Mouse (Mus musculus): Measurements from ENCODE around the gene Gatad2a. TPM values are rescaled to one million over a fixed set of nuclear protein-coding genes. Genes with fewer than 3 reads are reported as not detected.
"Not testable (repeated sequence)": the region's sequence is repeated elsewhere in the genome, so short reads cannot be mapped to it uniquely, and the experiment has no call there.

The Gatad2a gene
- total RNA-seq (2014; fragmentation: Nextera tagmentation) (51.7 and 69.2 TPM in 2 replicates), total RNA-seq (2017) (47.5 and 58.2 TPM in 2 replicates)

GRCm38 (mm10) chr8:69995776-69996588 lies at the start of gene Gatad2a:
TSS of gene Gatad2a (minus strand) at chr8:69996384.
- ATAC-seq (replicated peaks; ENCODE audit: poor library complexity, severe bottlenecking), result peak; percentile 86

GRCm38 (mm10) chr8:70043996-70044395 lies 47.8 kb upstream of the Gatad2a start:
- ATAC-seq (replicated peaks; ENCODE audit: poor library complexity, severe bottlenecking), result no peak

- peak; percentile 91 for ATAC-seq (replicated peaks; ENCODE audit: poor library complexity, severe bottlenecking)
Observed at GRCm38 (mm10) chr8:70042583-70043455, 46.6 kb upstream of the Gatad2a start, which contains the start of the genes Mau2 and Sugp1. TSS of gene Mau2 (minus strand) at chr8:70042734. TSS of gene Sugp1 (plus strand) at chr8:70042813.

- ATAC-seq (replicated peaks; ENCODE audit: poor library complexity, severe bottlenecking), result no peak
Observed at GRCm38 (mm10) chr8:70041885-70042546, 45.8 kb upstream of the Gatad2a start.

- no peak for ATAC-seq (replicated peaks; ENCODE audit: poor library complexity, severe bottlenecking)
Observed at GRCm38 (mm10) chr8:70037994-70038393, 41.8 kb upstream of the Gatad2a start.

GRCm38 (mm10) chr8:70030255-70030654 lies 34.1 kb upstream of the Gatad2a start:
- ATAC-seq (replicated peaks; ENCODE audit: poor library complexity, severe bottlenecking), result no peak

GRCm38 (mm10) chr8:70026151-70026550 lies 30.0 kb upstream of the Gatad2a start:
- no peak for ATAC-seq (replicated peaks; ENCODE audit: poor library complexity, severe bottlenecking)

GRCm38 (mm10) chr8:70023596-70023995 lies 27.4 kb upstream of the Gatad2a start:
- no peak for ATAC-seq (replicated peaks; ENCODE audit: poor library complexity, severe bottlenecking)

GRCm38 (mm10) chr8:70015017-70015416 lies 18.8 kb upstream of the Gatad2a start:
- no peak for ATAC-seq (replicated peaks; ENCODE audit: poor library complexity, severe bottlenecking)

- ATAC-seq (replicated peaks; ENCODE audit: poor library complexity, severe bottlenecking), result peak; percentile 63
Observed at GRCm38 (mm10) chr8:70012763-70013162, 16.6 kb upstream of the Gatad2a start.

GRCm38 (mm10) chr8:70012350-70012749 lies 16.2 kb upstream of the Gatad2a start:
- ATAC-seq (replicated peaks; ENCODE audit: poor library complexity, severe bottlenecking), result no peak

- ATAC-seq (replicated peaks; ENCODE audit: poor library complexity, severe bottlenecking), result not testable (repeated sequence)
Observed at GRCm38 (mm10) chr8:70010796-70011195, 14.6 kb upstream of the Gatad2a start.

GRCm38 (mm10) chr8:70005178-70005577 lies 9.0 kb upstream of the Gatad2a start:
- no peak for ATAC-seq (replicated peaks; ENCODE audit: poor library complexity, severe bottlenecking)

GRCm38 (mm10) chr8:70004345-70004744 lies 8.2 kb upstream of the Gatad2a start:
- no peak for ATAC-seq (replicated peaks; ENCODE audit: poor library complexity, severe bottlenecking)

GRCm38 (mm10) chr8:70003204-70003657 lies 7.0 kb upstream of the Gatad2a start:
- peak; percentile 25 for ATAC-seq (replicated peaks; ENCODE audit: poor library complexity, severe bottlenecking)

- ATAC-seq (replicated peaks; ENCODE audit: poor library complexity, severe bottlenecking), result not testable (repeated sequence)
Observed at GRCm38 (mm10) chr8:70001892-70002191, 5.7 kb upstream of the Gatad2a start.

GRCm38 (mm10) chr8:70001176-70001891 lies 5.2 kb upstream of the Gatad2a start:
- peak; percentile 88 for ATAC-seq (replicated peaks; ENCODE audit: poor library complexity, severe bottlenecking)

GRCm38 (mm10) chr8:70000226-70000625 lies 4.0 kb upstream of the Gatad2a start:
- no peak for ATAC-seq (replicated peaks; ENCODE audit: poor library complexity, severe bottlenecking)

- ATAC-seq (replicated peaks; ENCODE audit: poor library complexity, severe bottlenecking), result no peak
Observed at GRCm38 (mm10) chr8:69999236-69999635, 3.1 kb upstream of the Gatad2a start.

GRCm38 (mm10) chr8:69998706-69999105 lies 2.5 kb upstream of the Gatad2a start:
- ATAC-seq (replicated peaks; ENCODE audit: poor library complexity, severe bottlenecking), result no peak

Data from granulocyte monocyte progenitor cell, adult 5-6 weeks (primary cell).